Mouse (Mus musculus) thymus, adult 2 months (tissue): ENCODE measurements around the gene Vmp1. TPM values are rescaled to one million over a fixed set of nuclear protein-coding genes. Genes with fewer than 3 reads are reported as not detected.

ENCODE experiments used
- DNase-seq: peaks from one replicate; pipeline ENCODE4 v3.0.0; 2021
- H3K27ac ChIP-seq: fragments of 200-500 bp; 2 replicates; pipeline ENCODE4 v1.5.1; 2012; ENCODE audit warnings: low read length, control low read depth; ENCODE audit not compliant: control insufficient read depth, insufficient read depth
- H3K27me3 ChIP-seq: fragments of 200-500 bp; 2 replicates; pipeline ENCODE4 v1.6.1; 2012; ENCODE audit warnings: mild to moderate bottlenecking, low read length, moderate library complexity, mixed read lengths; ENCODE audit not compliant: control insufficient read depth, insufficient read depth
- H3K36me3 ChIP-seq: fragments of 200-500 bp; 2 replicates; pipeline ENCODE4 v1.6.1; 2012; ENCODE audit warnings: mild to moderate bottlenecking, low read length, moderate library complexity; ENCODE audit not compliant: control insufficient read depth, insufficient read depth
- H3K4me1 ChIP-seq: fragments of 200-500 bp; replicated peaks from 2 replicates; pipeline ENCODE4 v1.6.1; 2012; ENCODE audit warnings: low read length; ENCODE audit not compliant: control insufficient read depth, insufficient read depth
- H3K4me3 ChIP-seq: fragments of 200-500 bp; 2 replicates; pipeline ENCODE4 v1.5.1; 2012; ENCODE audit warnings: mild to moderate bottlenecking, low read length, control low read depth, moderate library complexity; ENCODE audit not compliant: control insufficient read depth, insufficient read depth
- CTCF ChIP-seq: fragments of 200-500 bp; IDR thresholded peaks from 2 replicates; pipeline ENCODE4 v1.5.1; 2012; ENCODE audit warnings: mild to moderate bottlenecking, control low read depth, low read length, moderate library complexity, borderline replicate concordance; ENCODE audit not compliant: control insufficient read depth, poor library complexity, insufficient read depth; ENCODE audit errors: extremely low read depth
- POLR2A ChIP-seq: fragments of 200-500 bp; IDR thresholded peaks from 2 replicates; pipeline ENCODE4 v1.6.1; 2012; ENCODE audit warnings: mild to moderate bottlenecking, low read length, control low read depth, moderate library complexity; ENCODE audit not compliant: control insufficient read depth, poor library complexity, insufficient read depth; ENCODE audit errors: extremely low read depth
- WGBS: fragments of 180-500 bp; shearing (Covaris S2); methylation state at CpG from one replicate; pipeline ENCODE4 v1.1.7; 2018; 5-methylcytosine and 5-hydroxymethylcytosine counted together
- polyA plus RNA-seq: library from polyadenylated mRNA; depleted of rRNA; stranded (reverse); fragments of >200 nt; gene quantifications from 2 replicates; pipeline ENCODE4 v1.2.3, GENCODE M21; 2012

Gene Vmp1
- polyA plus RNA-seq, 1 experiment: 36.7 TPM

DNA sequence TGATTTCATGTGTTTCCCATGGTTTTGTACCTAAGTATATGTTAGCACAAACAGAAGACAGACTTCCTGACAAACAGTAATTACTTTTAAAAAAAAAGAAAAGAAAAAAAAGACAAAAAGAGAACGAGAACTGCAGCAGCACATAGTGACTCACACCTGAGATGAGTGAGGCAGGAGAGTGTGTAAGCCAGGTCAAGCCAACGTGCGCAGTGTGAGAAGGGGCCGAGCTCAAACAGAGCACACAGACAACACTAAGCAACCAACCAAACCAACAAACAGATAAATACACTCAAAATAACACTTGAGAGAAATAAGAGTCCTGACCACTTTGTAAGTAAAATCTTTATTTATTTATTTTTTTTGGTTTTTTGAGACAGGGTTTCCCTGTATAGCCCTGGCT lies 93.6 kb downstream of the Vmp1 start:
- no peak for DNase-seq
- Histone ChIP-seq H3K4me1 (peaks cover 16% of the 10 kb centered on the region), H3K4me3 (no peak overlapping the region), H3K36me3 (no peaks in the 10 kb centered on the region), H3K27me3 (no peaks in the 10 kb centered on the region), H3K27ac (no peak overlapping the region)
- WGBS: 65% methylated on average over 4 of the region's 4 CpGs
- TF ChIP-seq POLR2A (no peak), CTCF (no peak)

DNA sequence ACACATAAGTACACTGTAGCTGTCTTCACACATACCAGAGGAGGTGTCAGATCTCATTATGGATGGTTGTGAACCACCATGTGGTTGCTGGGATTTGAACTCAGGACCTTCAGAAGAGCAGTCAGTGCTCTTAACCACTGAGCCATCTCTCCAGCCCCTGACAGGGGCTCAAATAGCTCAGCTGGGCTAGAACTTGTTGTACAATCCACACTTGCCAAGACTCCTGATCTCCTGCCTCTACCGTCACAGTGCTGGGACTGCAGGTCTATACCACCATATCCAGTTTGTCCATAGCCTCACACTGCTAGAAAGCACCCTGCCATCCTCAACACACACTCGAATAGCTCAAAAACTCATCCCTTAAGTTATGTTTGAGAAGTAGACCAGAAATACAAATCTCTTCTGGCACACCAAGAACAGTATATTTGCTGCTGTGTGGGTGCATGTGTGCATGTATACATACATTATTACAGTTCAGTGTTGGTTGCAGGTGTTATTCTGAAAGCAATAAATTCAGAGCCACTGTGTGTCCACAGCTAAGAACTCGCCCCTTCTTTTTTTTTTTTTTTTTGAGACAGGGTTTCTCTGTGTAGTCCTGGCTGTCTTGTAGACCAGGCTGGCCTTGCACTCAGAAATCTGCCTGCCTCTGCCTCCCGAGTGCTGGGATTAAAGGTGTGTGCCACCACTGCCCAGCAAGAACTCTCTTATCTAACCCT lies 94.9 kb downstream of the Vmp1 start:
- no peak for DNase-seq
- Histone ChIP-seq H3K36me3 (no peaks in the 10 kb centered on the region), H3K27me3 (no peaks in the 10 kb centered on the region), H3K27ac (no peak overlapping the region), H3K4me3 (no peak overlapping the region), H3K4me1 (peaks cover 12% of the 10 kb centered on the region)
- WGBS: 84% methylated on average over 4 of the region's 4 CpGs
- TF ChIP-seq CTCF: no peak
- no peak for TF ChIP-seq POLR2A

DNA sequence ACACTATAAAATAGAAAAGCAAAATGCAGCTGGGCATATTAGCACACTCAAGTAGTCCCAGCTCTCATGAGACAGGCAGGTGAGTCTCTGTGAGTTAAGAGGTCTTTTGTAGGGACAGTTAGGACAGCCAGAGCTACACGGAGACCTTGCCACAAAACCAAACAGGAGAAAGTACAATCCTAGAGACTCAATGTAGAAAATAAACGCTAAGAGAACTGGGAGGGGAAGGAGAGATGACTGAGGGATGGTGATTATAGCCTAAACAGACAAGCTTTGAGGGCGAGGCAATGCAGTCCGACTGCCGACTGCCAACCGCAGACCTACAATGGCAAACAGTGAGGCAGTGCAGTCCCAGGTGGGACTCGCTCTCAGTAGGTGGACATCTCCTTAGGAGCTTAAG lies 95.8 kb downstream of the Vmp1 start:
- Histone ChIP-seq H3K36me3 (no peaks in the 10 kb centered on the region), H3K27ac (peak overlapping the region; percentile 8; the same call in 1 of the 2 replicates), H3K4me1 (peaks cover 12% of the 10 kb centered on the region), H3K27me3 (no peaks in the 10 kb centered on the region), H3K4me3 (no peak overlapping the region)
- no peak for DNase-seq
- TF ChIP-seq CTCF (no peak), POLR2A (no peak)
- 24% methylated on average over 7 of the region's 7 CpGs for WGBS

DNA sequence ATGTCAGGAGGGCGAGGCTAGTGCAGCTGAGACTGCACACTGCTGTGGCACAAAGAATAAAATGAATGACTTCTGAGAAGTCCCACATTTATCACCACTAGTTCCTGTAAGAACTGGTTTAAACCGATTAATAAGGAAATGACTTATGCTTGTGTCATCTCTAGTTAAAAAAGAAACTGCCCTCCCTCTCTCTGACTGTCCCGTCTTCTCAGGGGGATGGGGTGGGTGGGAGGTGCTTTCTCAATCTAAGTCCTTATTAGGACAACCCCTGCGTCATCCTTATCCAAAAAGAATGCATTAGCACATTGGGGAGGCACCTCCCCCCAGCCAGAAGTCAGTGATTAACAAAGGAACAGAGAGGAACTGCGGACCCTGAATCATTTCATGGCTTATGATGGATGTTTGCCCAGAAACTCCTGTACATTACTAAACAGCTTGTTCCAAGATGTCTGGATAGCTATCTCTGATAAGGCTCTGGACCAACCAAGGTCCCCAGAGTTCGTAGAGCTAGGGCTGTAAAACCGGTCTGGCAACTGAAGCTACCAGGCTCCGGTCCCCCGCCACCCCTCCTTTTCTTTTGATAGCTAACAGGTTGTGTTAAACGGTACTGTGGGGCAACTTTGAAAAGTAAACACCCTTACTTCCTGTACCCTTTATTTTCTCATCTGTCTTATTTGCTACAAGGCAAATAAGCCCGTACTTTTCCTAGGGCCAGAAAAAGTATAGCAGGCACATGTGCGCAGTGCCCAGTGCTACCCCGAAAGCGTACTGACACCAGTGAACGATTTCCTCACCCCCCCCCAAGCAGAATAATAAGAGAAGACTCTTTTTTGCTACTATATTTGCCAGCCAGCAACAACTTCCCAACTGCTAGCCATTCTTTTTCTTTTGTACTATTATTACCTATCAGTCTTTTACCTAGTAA lies 96.5 kb downstream of the Vmp1 start:
- 1% methylated on average over 15 of the region's 15 CpGs for WGBS
- no peak for TF ChIP-seq POLR2A
- TF ChIP-seq CTCF: no peak
- peak overlapping the region; percentile 19 for H3K4me3 ChIP-seq
- no peaks in the 10 kb centered on the region for H3K27me3 ChIP-seq
- peak overlapping the region; percentile 43 for H3K27ac ChIP-seq
- peak; percentile 56 for DNase-seq
- no peaks in the 10 kb centered on the region for H3K36me3 ChIP-seq
- peaks cover 12% of the 10 kb centered on the region for H3K4me1 ChIP-seq

DNA sequence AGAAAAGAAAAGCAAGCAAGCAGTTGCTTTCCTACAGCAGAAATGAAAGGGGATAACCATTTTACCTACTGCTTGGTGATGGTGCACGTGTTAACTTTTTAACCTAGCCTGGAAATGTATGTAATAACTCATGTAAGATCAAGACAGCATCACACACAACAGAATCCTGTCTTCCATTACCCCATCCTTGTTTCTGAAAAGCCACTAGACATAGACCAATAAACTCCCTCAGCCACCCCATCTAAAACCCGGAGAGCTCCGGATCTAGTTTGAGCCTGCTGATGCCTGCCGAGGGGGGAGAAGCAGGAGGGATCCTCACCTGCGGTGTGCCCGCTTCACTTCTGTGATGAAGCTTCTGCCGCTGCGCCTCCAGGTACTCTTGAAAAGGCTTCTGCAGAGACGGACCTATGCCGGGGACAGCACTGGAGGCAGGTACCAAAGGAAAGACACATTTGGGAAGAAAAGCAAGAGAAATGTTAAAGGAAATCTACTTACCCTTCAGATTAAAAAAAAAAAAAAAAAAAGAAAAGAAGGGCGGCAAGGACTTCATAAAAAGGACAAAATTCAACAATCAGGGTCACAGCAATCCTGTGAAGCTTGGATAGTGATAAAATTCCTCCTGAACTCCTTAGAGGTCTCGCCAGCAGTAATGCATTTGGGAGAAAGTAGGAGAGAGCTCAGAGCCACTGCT lies 97.3 kb downstream of the Vmp1 start:
- under 1% methylated on average over 12 of the region's 12 CpGs for WGBS
- H3K27me3 ChIP-seq: no peaks in the 10 kb centered on the region
- peak overlapping the region; percentile 44 for H3K4me3 ChIP-seq
- peaks cover 14% of the 10 kb centered on the region for H3K4me1 ChIP-seq
- DNase-seq: peak; percentile 64
- peak overlapping the region; percentile 71 for H3K27ac ChIP-seq
- TF ChIP-seq CTCF (no peak), POLR2A (no peak)
- H3K36me3 ChIP-seq: no peaks in the 10 kb centered on the region

DNA sequence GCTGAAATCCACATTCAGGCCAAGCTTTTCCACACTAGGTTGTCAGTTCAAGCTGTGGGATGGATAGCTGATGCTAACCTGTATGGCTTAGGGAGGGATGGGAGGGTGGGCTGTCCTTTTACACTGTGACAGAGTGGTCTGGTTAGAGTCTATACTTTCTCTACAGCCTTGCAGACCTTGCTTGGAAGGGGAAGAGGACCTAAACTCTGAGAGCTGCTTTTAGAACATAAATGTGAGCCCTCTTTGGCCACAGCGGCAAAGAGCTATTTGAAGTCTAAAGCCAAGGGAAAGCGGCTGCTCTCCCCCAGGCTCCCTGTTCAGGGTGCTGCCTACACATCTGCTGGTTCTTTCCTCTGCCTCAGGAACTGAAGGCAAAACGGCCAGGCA lies 98.0 kb downstream of the Vmp1 start:
- Histone ChIP-seq H3K27ac (peak overlapping the region; percentile 89), H3K27me3 (no peaks in the 10 kb centered on the region), H3K4me3 (peak overlapping the region; percentile 33), H3K4me1 (peaks cover 14% of the 10 kb centered on the region), H3K36me3 (no peaks in the 10 kb centered on the region)
- peak; percentile 38 for DNase-seq
- WGBS: 0% methylated on average over 3 of the region's 3 CpGs
- TF ChIP-seq CTCF (no peak), POLR2A (no peak)
